Mouse (Mus musculus): ENCODE data around the gene Rgl1.
"Not testable (repeated sequence)": the region's sequence is repeated elsewhere in the genome, so short reads cannot be mapped to it uniquely, and the experiment has no call there.

The Rgl1 gene

DNA sequence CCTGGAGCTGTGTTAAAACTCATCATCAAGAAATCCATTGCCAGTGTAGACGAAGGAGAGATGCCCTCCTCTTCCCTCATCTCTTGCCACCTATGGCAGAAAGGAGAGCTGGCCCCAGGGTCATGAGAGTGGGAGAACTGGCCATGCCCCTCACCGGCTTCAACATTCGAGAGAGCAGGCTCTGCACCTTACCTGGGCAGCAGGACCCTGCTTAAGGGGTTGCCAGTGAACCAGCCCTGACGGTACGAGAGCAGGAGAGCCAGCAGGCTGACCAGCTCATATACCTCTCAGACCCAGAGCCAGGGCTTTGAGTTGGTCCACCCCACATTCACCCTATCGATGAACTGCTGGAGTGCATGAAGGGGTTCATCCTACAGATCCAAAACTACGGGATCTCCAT, 105.7 kb downstream of the Rgl1 start:
- in situ Hi-C loops (cut with MboI): no loop called here

GRCm38 (mm10) chr1:152659961-152660360, 106.2 kb downstream of the Rgl1 start:
- in situ Hi-C loops (cut with MboI): no loop called here

DNA sequence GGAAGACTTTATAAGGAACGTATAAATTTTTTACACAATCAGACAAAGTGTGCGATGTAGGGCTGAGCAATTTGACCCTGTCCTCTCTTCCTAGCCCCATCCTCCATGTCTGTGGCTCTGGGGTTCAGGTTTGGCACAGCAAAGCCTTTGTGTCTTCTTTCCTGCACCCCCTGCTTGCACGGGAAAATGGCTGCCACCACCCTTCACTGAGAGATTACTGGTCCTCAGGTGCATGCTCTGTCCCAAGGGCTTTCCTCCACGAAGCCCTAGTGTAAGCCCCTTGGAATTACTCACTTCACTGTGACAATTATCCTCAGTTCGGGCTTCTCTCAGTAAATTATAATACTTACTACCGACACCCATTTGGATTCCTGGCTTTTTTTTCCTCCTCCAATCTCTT, 109.5 kb downstream of the Rgl1 start:
- in situ Hi-C loops (cut with MboI): no loop called here

- in situ Hi-C loops (cut with MboI): no loop called here
Measured at GRCm38 (mm10) chr1:152654851-152655250, 111.3 kb downstream of the Rgl1 start.

GRCm38 (mm10) chr1:152651495-152651874, 114.7 kb downstream of the Rgl1 start:
- in situ Hi-C loops (cut with MboI): no loop called here

DNA sequence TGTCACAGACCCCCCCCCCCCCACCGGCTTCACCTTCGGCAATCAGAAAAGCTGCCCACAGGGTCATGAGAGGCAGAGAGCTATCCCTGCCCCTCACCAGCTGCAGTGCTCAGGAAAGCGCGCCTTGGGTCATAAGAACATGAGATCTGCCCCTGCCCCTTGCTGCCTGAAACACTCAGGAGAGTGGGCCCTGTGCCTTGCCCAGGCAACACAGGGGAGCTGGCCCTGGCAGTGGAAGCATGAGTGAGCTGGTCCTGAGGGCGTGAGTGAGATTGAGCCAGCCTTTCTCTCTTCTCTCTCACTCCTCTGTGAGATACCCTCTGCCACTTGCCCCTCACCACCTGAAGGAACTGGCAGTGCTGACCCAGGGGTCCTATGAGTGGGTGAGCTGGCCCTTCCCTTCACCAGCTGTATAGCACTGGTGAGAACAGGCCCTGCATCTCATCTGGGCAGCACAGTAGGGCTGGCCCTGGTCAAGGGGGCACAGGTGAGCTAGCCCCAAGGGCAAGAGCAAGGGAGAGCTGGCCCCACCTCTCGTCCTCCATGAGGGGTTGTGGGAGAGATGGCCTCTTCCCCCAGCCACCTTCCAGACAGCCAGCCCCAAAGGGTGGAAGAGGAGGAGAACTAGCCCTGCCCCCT, 115.2 kb downstream of the Rgl1 start:
- in situ Hi-C loops (cut with MboI): no loop called here

GRCm38 (mm10) chr1:152648052-152648451, 118.1 kb downstream of the Rgl1 start:
- in situ Hi-C loops (cut with MboI): no loop called here

GRCm38 (mm10) chr1:152642207-152642606, 123.9 kb downstream of the Rgl1 start:
- in situ Hi-C loops (cut with MboI): not testable (repeated sequence)

DNA sequence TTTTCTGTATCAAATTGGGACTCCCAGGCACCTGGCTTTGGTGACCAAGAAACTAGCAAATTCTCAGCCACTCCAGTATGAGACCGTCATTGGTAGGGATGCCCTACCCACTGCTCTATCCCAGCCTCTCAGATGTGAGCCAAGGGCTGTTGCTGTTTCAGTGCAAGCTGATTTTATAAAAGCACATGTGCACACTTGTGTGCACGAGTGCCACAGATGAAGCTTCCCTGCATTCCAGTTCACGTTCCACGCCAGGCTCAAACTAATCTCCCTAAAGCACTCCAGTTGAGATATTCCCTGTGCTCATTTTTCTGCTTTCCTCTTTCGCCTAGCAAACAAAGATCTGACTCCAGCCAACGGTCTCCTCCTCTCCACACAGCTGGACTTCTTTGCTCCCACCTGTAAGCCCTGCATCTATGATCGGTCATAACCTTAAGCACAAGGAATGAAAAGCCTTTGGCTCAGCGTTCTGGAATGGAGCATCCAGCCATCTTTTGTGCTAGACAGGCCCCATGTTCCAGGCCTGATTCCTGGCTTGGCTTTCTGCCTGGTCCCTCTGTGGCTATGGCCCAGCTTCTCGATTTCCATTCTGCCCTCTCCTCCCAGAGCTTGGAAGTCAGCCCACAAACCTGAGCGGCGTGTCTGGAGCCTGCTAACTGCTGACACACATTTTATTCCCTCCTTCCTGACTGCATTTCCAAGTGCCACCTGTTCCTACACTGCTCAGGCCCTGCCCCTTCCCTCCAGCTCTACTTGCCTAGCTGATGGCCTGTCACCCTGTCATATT, 125.8 kb downstream of the Rgl1 start:
- in situ Hi-C loops (cut with MboI): no loop called here

- in situ Hi-C loops (cut with MboI): no loop called here
Measured at GRCm38 (mm10) chr1:152639344-152639743, 126.8 kb downstream of the Rgl1 start.

DNA sequence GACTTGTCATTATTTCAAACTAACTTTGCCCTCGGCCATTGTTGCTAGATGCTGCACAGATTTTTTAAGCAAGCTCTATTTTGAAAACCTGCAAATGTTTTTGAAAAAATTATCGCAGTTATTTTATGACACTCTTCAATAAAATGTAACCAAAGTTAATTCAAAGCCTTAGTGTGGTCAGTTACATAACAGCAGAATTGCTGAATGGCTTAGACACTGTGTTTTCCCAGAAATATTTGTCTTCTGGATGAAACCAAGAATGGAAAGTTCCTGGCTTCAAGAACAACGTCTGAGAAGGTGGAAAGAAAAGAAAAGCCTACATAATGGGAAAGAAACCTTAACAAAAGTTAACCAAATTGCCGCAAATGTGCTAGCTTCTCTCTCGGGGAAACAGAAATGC, 131.5 kb downstream of the Rgl1 start:
- in situ Hi-C loops (cut with MboI): no loop called here

- in situ Hi-C loops (cut with MboI): no loop called here
Measured at GRCm38 (mm10) chr1:152629780-152630179, 136.4 kb downstream of the Rgl1 start.

DNA sequence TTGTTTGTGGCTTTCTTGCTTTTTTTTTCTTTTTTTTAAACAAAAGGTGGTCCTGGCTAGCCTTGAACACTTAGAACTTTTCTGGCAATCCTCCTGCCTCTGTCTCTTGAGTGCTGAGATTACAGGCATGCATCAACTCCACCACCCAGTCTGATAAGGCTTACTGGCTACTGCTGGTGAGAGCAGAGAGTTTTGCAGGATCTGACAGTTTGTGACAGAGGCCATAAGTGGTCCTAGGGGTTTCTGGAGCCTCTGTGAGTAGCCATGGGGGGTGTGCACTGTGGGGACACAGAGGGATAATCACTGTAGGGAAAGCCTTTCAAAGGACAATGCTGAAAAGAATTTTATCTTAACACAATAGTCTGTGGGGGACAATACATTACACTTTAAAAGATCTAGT, 140.5 kb downstream of the Rgl1 start:
- in situ Hi-C loops (cut with MboI): no loop called here

DNA sequence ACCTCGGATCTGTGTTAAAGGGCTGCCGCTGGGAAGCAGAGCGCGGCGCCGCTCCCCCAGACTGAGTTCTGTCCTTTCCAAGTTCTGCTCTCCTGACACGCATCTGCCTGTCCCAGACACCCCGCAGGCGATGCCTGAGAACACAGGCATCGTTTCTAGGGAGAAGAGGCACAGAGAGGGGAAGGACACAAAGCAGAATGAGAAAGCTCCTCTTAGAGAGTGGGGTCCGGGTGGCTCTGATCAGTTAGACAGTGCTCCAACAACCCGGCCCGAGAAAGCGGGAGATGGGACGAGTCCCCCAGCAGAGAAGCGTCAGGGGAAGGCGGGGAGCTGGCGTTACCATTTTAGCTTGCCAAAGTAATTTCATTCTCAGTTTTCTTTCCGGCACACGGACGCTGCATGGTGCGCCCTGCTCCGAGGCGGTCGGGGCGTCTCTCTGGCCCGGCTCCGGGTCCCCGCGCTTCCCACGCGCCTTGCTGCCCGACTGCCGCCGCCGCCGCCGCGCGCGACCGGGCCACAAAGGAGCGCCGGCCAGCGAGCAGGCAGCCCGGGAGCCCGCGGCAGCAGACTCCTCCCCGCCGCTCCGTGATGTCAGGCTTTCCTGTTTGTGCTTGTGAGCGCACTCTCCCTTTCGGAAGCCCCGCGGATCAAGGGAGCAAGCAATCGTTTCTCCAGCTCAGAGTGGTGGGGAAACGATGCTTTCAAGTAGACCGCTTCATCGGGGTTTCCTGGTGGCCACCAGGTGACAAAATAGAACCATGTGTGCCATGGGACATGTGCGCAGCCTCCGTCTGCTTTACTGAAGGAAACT, 141.3 kb downstream of the Rgl1 start:
- in situ Hi-C loops (cut with MboI): no loop called here

DNA sequence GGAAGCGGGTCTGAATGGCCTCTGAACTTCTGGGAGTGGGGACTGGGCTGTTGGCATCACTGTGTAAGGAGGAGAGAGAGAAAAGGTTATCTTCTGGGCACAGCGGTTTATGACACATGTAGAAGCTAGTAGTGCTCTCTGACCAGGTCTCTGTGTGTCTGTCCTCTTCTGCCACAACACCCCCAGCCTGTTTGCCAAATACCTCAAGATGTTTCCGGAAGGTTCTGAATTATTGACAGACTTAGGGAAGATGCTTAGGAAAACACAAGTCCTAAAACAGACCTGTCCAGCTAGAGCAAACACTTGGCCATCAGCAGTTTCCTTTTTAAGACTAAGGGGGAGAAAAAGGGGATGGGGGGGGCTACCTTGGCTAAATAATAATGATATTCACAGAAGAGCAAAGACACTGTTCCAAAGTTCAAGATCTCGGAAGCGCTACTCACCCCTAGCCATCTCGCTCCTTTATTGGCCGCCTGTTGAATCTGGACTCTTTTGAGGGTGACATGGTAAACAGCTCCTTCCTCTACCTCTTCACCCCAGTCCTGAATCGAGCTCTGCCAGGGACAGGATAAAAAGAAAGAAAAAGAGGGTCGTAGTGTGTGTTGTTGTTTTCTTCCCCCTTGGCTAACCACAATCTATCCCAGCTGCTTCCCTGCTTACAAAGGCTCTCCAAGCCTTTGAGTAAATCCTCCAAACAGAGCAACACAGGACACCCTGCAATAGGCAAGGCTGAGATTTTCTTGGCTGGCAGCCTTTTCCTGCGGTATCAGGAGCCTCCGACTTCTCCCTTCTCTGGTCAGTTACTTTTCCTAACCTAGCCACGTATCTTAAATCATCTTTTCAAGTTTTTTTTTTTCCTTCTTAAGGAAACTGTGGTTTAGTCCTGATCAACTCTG, 142.5 kb downstream of the Rgl1 start:
- in situ Hi-C loops (cut with MboI): no loop called here

- in situ Hi-C loops (cut with MboI): no loop called here
Measured at GRCm38 (mm10) chr1:152622765-152623211, 143.4 kb downstream of the Rgl1 start.

DNA sequence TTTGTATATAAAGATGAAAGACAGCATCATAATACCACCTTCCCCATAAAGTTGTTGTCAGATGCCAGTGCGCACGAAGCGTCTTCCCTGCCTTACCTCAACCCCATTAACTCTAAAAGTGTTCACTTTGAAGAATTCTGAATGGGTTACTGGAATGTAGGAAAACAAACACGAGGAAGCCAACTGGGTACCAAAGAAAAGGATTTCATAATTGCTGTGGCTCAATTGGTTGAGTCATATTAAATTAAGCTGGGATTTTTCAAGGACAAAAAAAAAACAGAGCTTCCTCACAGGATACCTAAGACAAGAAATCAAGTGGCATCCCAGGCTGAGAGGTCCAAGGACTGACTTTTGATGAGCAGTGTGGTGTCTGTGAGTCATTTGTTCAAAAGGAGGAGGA, 144.5 kb downstream of the Rgl1 start:
- in situ Hi-C loops (cut with MboI): no loop called here

- in situ Hi-C loops (cut with MboI): no loop called here
Measured at GRCm38 (mm10) chr1:152619396-152619795, 146.8 kb downstream of the Rgl1 start.

DNA sequence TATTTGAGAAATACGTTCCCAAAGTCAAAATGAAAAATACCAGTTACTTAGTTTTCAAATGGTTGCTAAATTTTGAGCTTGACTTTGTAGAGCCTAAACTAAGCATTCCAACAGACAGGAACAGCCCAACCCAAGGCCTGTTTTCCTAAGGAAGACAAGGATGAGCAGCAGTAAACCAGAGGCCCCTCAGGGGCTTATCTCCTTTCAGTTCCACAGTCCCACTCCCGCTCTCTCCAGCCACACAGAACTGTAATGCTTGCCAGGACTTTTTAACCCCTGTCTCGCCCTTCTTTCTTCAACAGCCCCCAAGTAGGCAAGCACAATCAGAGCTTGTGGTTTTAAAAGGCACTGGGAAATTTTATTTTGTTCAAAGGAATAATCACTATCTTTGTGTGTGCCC, 147.3 kb downstream of the Rgl1 start:
- in situ Hi-C loops (cut with MboI): no loop called here

DNA sequence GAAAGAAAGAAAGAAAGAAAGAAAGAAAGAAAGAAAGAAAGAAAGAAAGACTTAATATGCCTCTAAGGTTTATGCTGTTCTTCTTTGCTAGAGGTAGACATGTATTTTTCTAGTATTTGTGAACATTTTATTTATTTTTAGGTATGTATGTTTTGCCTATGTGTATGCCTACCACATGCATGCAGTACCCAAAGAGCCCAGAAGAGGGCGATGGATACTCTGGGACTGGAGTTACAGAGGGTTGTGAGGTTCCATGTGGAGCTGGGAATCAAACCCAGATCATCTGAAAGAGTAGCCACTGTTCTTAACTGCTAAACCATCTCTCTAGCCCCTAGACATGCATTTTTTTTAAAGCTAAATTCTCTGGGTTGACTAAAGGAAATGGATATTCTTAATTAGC, 147.8 kb downstream of the Rgl1 start:
- in situ Hi-C loops (cut with MboI): no loop called here

- in situ Hi-C loops (cut with MboI): no loop called here
Measured at GRCm38 (mm10) chr1:152617745-152618342, 148.3 kb downstream of the Rgl1 start.

DNA sequence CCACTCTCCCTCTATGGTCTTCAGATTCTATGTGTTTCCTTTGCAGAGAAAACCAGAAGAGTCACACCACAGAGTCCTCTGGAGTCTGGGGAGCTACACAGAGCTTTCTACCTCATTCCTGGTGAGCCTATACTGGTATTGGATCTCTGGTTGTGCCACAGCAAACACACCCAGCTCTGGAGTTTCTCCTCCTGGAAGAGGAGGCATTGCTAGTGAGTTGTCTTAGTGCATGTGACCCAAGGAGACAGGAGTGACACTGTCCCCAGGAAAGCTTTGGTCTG, 149.4 kb downstream of the Rgl1 start:
- in situ Hi-C loops (cut with MboI): no loop called here

All from mature B cell (primary cell).